Mouse (Mus musculus) urinary bladder, postnatal 10 days (tissue): ENCODE data around the gene Ednrb.

Experiments used
- DNase-seq: peaks from one replicate; pipeline ENCODE4 v3.0.0; 2022; ENCODE audit warnings: low spot score

Gene Ednrb

GRCm38 (mm10) chr14:103844011-103844549 lies at the start of gene Ednrb:
Gene Ednrb (minus strand): TSS chr14:103844402.
- no peak for DNase-seq

DNA sequence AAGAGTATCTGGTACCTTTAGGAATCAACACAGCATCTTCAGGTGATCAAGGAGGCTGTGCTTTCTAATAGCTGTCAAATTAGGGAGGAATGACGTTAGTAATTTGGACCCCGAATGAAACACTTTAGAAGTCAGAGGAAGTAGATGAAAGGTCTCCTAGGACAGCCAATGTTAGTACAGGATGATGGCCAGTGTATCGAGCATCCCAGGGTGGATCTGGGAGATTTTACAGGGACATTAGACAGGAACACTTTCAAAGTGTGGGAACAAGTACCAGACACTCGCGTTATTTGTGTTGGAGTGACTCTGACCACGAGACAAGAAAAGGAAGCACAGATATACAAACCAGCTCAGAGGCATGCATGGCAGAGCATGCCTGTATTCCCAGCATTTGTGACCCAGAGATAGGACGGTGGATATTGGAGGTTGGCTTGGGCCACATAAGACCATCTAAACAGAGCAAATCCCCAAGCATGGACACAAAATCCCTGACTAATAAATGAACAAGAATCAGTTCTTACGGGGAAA lies 48.3 kb upstream of the Ednrb start:
- DNase-seq, result no peak

- no peak for DNase-seq
Observed at GRCm38 (mm10) chr14:103890761-103891160, 46.6 kb upstream of the Ednrb start.

DNA sequence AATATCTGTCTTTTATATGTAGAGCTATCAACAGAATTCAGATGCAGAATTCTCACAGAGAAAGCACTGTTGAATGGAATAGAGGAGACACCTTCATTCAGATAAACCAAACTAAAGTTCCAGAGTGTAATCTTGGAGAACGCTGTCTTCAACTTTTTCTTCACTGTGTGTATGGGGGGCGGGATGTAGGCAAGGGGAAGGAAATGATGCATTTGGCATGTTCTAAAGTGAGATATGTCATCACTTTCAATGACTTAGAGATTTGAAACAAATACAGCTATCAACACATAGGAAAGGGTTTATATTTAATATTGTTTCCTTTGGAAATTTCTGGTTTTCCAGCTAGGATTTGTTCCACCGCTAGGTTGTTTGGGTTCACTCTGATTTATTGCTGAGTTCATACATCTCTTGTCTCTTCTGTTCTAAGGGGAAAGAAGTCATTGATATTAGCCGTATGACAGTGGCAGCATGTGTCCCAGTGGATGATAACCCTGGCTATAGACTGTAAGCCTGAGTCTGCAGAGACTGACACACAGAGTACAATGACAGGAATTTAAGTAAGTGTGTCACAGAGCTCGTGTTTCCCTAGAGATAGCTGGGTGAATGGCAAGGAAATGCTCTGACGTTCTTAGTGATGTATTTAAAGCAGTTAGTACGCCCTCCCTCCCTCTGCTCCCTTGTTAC lies 40.8 kb upstream of the Ednrb start:
- no peak for DNase-seq

DNA sequence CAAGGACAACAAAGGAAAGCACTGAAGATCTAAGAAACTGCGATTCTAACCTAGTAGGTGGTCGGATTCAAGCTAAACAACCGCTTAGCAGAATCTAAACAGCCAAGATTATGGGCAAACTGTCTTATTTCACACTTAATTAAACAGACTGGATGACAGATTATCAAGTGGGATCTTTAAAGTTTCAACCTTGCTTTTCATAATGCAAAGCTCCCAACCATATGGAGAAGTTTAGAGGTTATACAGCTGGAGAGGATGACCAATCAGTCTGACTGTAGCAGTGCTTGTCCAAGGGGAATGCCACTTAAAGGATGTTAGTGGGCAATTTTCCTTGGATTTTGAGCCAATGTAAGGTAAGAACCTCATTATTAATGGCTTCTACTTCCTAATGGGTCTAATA lies 38.7 kb upstream of the Ednrb start:
- DNase-seq, result no peak

- no peak for DNase-seq
Observed at GRCm38 (mm10) chr14:103877117-103877516, 32.9 kb upstream of the Ednrb start.

DNA sequence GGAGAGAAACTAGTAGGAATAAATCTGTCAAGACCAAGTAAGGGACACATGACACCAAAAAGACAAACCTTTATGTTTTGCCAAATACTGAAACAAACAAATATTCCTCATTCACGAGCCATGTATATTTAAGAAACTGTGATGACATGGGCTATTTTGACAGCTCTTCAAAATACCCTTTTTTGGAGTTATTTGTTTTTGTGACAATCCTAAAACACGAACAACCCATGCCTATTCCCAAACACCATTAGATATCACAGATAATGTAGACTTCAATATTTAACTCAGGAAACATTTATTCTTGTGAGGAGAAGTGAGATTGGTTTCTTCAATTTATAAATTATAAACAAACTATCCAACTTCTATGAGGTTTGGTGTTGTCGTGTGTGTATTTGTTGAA lies 32.4 kb upstream of the Ednrb start:
- DNase-seq, result no peak

DNA sequence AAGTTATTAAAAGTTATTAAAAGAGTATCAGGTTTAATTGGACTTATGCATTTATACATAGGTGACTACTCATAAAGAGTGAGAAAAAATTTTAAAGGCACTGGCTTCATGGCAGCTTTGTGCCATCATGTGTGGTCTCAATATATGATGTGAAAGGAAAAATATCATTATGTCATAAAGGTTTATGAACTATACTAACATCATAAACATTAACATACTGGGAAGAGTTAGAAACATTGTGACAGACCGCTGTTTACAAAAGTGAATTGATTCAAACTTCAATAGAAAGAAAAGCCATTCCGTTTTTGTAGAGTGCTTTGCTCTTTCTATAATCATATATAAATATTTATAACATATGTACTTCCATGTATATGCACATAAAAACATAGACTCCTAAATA lies 22.4 kb upstream of the Ednrb start:
- DNase-seq, result no peak

DNA sequence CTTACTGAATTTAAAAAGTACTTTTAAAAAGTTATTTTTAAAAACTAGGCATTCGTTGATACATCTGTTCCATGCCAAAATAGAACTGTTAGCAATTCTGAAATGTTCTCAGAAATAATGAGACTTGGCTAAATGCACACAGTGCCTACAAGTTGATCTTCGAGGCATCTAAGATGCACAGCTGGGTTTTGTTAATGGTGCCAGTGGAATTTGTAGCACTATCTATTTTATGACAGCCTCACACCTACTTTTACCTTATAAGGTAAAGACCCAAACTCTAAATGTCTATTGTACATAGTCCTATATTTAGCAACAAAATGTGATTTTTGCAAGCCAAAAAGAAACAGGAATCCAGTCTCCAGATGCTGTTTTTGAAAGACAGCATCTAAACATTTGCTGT lies 21.0 kb upstream of the Ednrb start:
- DNase-seq, result no peak

GRCm38 (mm10) chr14:103850071-103850845 lies 6.1 kb upstream of the Ednrb start:
- DNase-seq, result no peak

GRCm38 (mm10) chr14:103845716-103846115 lies 1.5 kb upstream of the Ednrb start:
- DNase-seq, result no peak

DNA sequence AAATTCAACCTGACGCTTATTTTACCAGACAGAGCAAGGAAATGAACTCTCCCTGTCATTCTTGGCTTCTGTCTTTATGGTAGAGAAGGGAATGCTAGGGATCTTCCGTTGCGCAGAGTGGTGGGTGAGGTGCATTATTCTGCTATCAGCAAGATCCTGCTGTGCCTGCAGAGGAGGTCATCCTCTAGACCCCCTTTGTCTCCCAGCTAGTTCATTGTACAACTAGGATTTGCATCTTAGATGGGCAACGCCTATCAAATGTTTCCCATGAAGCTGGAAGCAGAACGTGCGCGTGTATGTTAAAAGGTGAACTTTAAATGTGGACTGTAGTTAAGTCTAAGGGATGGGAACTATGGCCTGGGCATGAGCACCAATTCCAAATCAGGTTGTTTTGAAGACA lies 742 bp upstream of the Ednrb start:
- DNase-seq, result no peak

- no peak for DNase-seq
Observed at GRCm38 (mm10) chr14:103843371-103844001, 716 bp downstream of the Ednrb start.

DNA sequence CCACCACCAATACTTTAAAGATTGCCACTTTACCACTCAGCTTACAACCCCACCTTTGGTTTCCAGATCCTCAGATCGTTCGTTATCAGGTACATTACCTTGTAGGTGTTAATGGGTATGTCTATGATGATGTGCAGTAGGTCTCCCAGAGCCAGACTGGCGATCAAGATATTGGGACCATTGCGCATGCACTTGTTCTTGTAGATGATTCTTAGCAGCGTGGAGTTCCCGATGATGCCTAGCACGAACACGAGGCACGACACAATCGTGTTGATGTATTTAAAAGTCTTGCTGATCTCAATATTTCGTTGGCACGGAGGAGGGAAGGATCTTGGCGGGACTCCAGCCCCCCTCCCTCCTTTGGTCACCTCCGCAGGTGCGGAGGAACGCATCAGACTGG lies 1.3 kb downstream of the Ednrb start:
- DNase-seq, result no peak

GRCm38 (mm10) chr14:103840436-103840835 lies 3.8 kb downstream of the Ednrb start:
- no peak for DNase-seq

- DNase-seq, result no peak
Observed at GRCm38 (mm10) chr14:103838887-103839286, 5.3 kb downstream of the Ednrb start.

DNA sequence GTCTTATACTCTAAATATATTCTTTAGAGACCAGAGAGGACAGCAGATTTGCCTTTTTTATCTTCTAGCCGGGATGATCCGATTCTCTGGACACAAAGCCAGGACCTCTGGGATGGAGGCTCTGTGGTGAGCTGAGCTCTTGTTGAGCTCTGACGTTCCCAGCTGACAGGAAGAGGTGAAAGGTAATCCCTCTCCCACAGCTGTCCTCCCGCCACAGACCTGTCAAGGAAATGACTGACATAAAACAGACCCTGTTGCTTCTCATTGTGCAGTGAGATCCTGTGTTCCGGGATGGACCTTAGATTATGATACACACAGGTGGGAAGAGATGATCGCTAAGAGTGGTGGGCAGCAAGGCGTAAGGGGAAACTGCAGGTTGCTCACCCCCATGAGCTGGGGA lies 9.6 kb downstream of the Ednrb start:
- DNase-seq, result no peak

GRCm38 (mm10) chr14:103834147-103834546 lies 10.1 kb downstream of the Ednrb start:
- no peak for DNase-seq

GRCm38 (mm10) chr14:103832472-103832871 lies 11.7 kb downstream of the Ednrb start:
- DNase-seq, result no peak

DNA sequence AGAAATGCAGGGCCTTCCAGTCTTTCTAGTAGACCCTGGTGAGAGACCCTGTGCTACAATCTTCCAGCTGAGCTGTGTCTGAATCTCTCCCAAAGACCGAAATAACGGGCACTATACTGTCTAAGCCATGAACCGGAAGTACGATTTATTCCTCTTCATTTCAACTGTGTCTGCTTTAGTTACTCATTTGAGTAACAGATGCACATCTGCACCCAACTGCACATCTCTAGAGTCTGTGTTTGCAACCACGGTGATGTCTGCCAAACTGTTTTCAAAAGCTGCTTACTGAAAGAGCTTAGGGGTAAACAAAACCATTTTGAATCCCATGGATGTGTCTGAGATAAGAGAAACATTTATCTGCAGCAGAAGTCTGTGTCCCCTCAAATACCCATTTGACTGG lies 13.2 kb downstream of the Ednrb start:
- no peak for DNase-seq

- no peak for DNase-seq
Observed at GRCm38 (mm10) chr14:103826343-103826742, 17.9 kb downstream of the Ednrb start.

- DNase-seq, result no peak
Observed at GRCm38 (mm10) chr14:103825934-103826333, 18.3 kb downstream of the Ednrb start.

- DNase-seq, result no peak
Observed at GRCm38 (mm10) chr14:103823501-103823900, 20.7 kb downstream of the Ednrb start.
